Mouse (Mus musculus) cortical plate, adult 2 months (tissue): ENCODE measurements around the gene Tub.

Experiments used
- CTCF ChIP-seq: fragments of 200-500 bp; IDR thresholded peaks from 2 replicates; pipeline ENCODE4 v1.5.1; 2011; ENCODE audit warnings: mild to moderate bottlenecking, control low read depth, low read length; ENCODE audit not compliant: insufficient read depth; ENCODE audit errors: extremely low read depth
- POLR2A ChIP-seq: fragments of 200-500 bp; IDR thresholded peaks from 2 replicates; pipeline ENCODE4 v1.6.1; 2011; ENCODE audit warnings: mild to moderate bottlenecking, low read length, control low read depth; ENCODE audit not compliant: insufficient read depth; ENCODE audit errors: extremely low read depth

DNA sequence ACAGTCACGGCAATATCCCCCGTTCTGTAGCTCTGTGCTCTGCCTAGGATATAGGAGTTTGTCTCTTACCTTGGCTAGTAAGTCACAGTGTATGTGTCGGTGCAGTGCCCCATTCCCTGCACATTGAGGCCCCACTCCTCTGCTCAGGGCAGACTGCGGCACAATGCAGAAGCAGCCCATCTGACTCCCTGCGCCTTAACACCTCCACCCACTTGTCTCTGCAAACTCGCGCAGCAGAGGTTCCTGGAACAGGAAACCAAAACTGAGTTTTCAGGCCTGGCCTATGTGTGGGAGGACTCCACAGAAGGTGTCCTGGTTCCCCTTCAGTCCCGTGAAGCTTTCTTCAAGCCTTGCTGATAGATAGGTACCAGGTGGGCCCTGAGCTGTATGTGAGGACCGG, 41.1 kb downstream of the Tub start:
- TF ChIP-seq CTCF (no peak), POLR2A (peak; percentile 58; the same call in 1 of the 2 replicates)
